Mouse (Mus musculus) E14TG2a.4 (cell line): Measurements from ENCODE around the gene Zfp97.
"Not testable (repeated sequence)": the region's sequence is repeated elsewhere in the genome, so short reads cannot be mapped to it uniquely, and the experiment has no call there.

Source experiments
- CTCF ChIP-seq: conservative IDR thresholded peaks from 2 replicates; pipeline ENCODE4 v1.5.1; 2014; ENCODE audit warnings: low read length
- NANOG ChIP-seq: IDR thresholded peaks from 2 replicates; pipeline ENCODE4 v1.6.1; 2014; ENCODE audit warnings: borderline replicate concordance, low read length, mixed read lengths
- POU5F1 ChIP-seq: IDR thresholded peaks from 2 replicates; pipeline ENCODE4 v1.6.1; 2014; ENCODE audit warnings: low read length, borderline replicate concordance

DNA sequence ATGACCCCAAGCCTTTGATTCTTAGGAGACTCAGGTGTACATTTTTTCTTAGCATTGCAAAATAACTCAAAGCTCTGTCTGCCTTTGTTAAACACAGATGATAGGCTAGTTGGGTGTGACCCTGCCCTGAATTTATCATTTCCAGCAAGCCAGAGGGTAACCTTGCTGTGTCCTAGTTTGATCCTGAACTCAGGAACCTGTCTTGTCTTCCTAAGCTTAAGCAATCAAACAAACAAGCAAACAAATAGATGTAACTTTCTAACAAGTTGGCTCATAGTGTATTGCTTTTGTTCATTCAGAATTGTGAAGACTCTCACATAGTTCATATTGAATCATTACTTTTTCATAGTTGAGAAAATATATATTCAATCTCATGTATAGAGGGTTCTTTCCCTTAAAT is 73.5 kb downstream of the Zfp97 start:
- not testable (repeated sequence) for TF ChIP-seq CTCF, NANOG, POU5F1
